In the genomic region with DNA sequence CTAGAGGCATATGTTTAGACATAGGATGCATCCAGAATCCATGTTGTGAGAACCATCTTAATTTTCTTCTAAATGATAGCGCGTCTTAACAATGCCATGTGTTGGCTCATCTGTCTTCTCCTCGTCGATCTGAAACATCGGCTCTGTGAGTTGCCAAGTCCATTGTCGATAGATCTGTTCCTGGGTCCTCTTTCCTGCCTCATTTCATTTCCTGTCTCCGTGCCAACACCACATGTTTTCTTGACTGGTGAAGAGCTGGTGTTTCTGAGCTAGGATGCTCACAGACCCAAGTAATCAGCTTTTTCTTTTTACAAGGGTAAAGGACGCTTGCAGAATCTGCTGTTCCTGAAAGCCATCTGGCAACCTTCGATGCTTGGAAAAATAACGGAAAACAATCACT, we compare ENCODE assay signal across 15 mouse cellular contexts.
A peak's percentile ranks its signal among the peaks of the same experiment; 100 is the strongest.
DNase-seq lines count a peak whose midpoint lies in the region.
"Had no signal": no experiment of that assay in that cellular context is flagged by ENCODE, and none has a peak within 500 bp of the region (broad histone marks: within the 10 kb centered on the region; RNA-seq: fewer than 3 reads in every experiment).

No protein-coding gene starts in this region.

- peak; percentile 24 to 34 for DNase-seq in cerebellum, postnatal 14 days
- no peak for DNase-seq in cerebellum, adult 8-10 months
- peak; percentile 48 to 53 for DNase-seq in left cerebral cortex, postnatal 25 days (ENCODE audit: low spot score in 2 of 2)
- DNase-seq in left cerebral cortex, postnatal 36 days (ENCODE audit: low spot score in 2 of 2), result no peak
- DNase-seq in brain, adult 2 months (ENCODE audit: low read depth, low spot score), result peak; percentile 77
- DNase-seq in layer of hippocampus, adult 9-10 months (ENCODE audit: low spot score), result peak; percentile 60
- DNase-seq in heart, adult 8-10 months (ENCODE audit: low spot score), result no peak
- no peak for DNase-seq in spleen, adult 12 weeks (ENCODE audit: low spot score)
- DNase-seq: adrenal gland, postnatal 10 days; cerebellum, adult 9-11 months; heart, postnatal 36 days; kidney, adult 2 months; midbrain, embryonic 14.5 days; right cerebral cortex, postnatal 14 days; thymus, postnatal 25 days had no signal

- intact Hi-C loops in left cerebral cortex, postnatal 25 days (cut with DNase I), result no loop called here
- intact Hi-C loops in left cerebral cortex, postnatal 36 days (cut with DNase I), result loop anchor here (5.0 kb wide), 1 partner anchor 81 kb away; no protein-coding TSS in a partner anchor

Comparison
In these comparisons a context has a peak if more than half of its experiments do, and no peak if none do; other contexts are left out.
1. DNase-seq: peak in cerebellum, postnatal 14 days (2 of 2), left cerebral cortex, postnatal 25 days (2 of 2), brain, adult 2 months (single experiment) and layer of hippocampus, adult 9-10 months (single experiment); none in cerebellum, adult 8-10 months (single experiment), left cerebral cortex, postnatal 36 days (0 of 2), heart, adult 8-10 months (single experiment) and spleen, adult 12 weeks (single experiment).